Mouse (Mus musculus): ENCODE data around the gene Syt7. TPM values are rescaled to one million over a fixed set of nuclear protein-coding genes. Genes with fewer than 3 reads are reported as not detected.

Gene Syt7
- total and polyA plus RNA-seq, 3 experiments = not detected

DNA sequence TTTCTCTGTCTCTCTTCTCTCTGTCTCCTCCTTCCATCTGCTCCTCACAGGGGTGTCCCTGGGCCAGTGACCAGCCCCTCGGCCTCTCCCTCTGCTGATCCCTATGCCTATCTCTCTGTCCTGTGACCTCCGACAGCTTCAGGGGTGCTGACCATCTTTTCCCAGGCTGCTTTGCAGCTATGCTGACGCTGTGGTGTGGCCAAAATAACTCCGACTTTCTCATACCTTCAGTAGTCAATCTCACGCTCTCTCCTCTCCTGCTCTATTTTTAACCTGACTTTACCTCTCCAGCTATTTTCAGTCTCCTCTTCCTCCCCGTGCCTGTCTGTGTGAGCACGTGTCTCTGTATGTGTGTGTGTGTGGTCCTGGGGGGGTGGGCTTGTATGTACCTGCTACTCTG is 44.3 kb downstream of the Syt7 start:
- TF ChIP-seq POLR2AphosphoS2 (IDR thresholded peaks at IDR 0.05; ENCODE audit: low read depth, low read length) = no peak
- no peak for TF ChIP-seq MAX (IDR thresholded peaks at IDR 0.05; ENCODE audit: low read length)
- no peak for TF ChIP-seq RAD21 (IDR thresholded peaks at IDR 0.05; ENCODE audit: low read depth, low read length)
- TF ChIP-seq BHLHE40 (IDR thresholded peaks at IDR 0.05; ENCODE audit: low read depth, low read length) = peak; percentile 27; the same call in 1 of the 2 replicates
- TF ChIP-seq KAT2A (IDR thresholded peaks at IDR 0.05; ENCODE audit: insufficient replicate concordance, low read length) = no peak
- Histone ChIP-seq H3K27me3 (replicated peaks) (peaks cover 87% of the 10 kb centered on the region), H3K79me2 (replicated peaks; ENCODE audit: control insufficient read depth, extremely low read depth, insufficient read depth, poor library complexity, severe bottlenecking) (no peaks in the 10 kb centered on the region), H3K4me1 (ENCODE audit: control insufficient read depth in 1 of 2, insufficient read depth in 2 of 2) (peaks cover 27 to 46% of the 10 kb centered on the region in 2 experiments), H3K9me3 (replicated peaks; ENCODE audit: low read length) (no peaks in the 10 kb centered on the region), H3K4me2 (ENCODE audit: insufficient read depth, low read depth, poor library complexity, severe bottlenecking) (no peak overlapping the region), H3K27ac (ENCODE audit: insufficient read depth, low read depth) (no peak overlapping the region), H3K36me3 (replicated peaks in 1 of 2; ENCODE audit: control insufficient read depth in 1 of 2, insufficient read depth in 1 of 2, low read length in 1 of 2) (no peaks in the 10 kb centered on the region), H3K4me3 (replicated peaks in 1 of 3; ENCODE audit: low read depth in 2 of 3, low read length in 2 of 3, poor library complexity in 1 of 3) (no peak overlapping the region), H3K9ac (ENCODE audit: insufficient read depth, low read depth) (no peak overlapping the region)
- in situ Hi-C loops (cut with MboI; ENCODE audit: low pct_ligation_motif_present, low pct_unique_long_range_greater_than_20kb, low sequenced_read_pairs) = loop anchor here (5.0 kb wide), 2 partner anchors 91 to 171 kb away; no protein-coding TSS in a partner anchor
- dilution Hi-C loops (cut with MboI; ENCODE audit: extremely low pct_ligation_motif_present, extremely low pct_unique_long_range_greater_than_20kb, low sequenced_read_pairs) = no loop called here
- no peak for DNase-seq (ENCODE audit: extremely low read depth)

DNA sequence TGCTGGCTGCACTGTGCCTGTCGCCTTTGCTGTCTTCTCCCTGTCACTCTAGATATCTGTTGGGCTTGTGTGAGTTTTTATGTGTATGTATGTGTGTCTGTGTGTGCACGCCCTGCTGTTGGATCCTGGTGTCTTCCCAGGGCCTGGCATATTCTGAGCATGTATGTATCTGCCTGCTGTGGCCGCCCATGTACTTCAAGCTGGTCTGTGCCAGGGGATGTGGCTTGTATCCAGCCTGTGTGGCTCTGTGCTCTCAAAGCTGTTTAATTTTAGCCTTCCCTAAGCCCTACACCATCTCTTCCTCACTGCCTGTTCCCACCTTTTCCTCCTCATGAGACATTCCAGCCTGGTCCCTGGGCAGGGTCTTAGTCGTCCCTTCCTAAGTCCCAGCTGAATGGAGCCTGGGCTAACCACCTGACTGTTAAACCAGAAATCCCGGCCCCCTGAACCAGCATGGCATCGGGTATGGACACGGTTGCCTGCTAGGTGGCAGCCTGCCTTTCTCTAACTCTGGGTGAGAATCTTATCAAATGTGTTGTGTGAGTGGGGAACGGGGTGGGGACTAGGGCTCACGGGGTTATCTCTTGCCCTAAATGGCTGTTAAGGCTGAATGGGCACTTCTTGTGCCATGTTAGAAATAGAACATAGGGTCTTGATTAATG is 45.1 kb downstream of the Syt7 start:
- no peak overlapping the region for H3K27ac ChIP-seq (ENCODE audit: insufficient read depth, low read depth)
- H3K4me1 ChIP-seq (ENCODE audit: control insufficient read depth in 1 of 2, insufficient read depth in 2 of 2) = peaks cover 27 to 51% of the 10 kb centered on the region in 2 experiments
- H3K27me3 ChIP-seq (replicated peaks) = peaks cover 87% of the 10 kb centered on the region
- DNase-seq (ENCODE audit: extremely low read depth) = no peak
- in situ Hi-C loops (cut with MboI; ENCODE audit: low pct_ligation_motif_present, low pct_unique_long_range_greater_than_20kb, low sequenced_read_pairs) = loop anchor here (5.0 kb wide), 2 partner anchors 92 to 172 kb away; no protein-coding TSS in a partner anchor
- no peak for TF ChIP-seq HCFC1 (IDR thresholded peaks at IDR 0.05; ENCODE audit: low read depth, low read length)
- TF ChIP-seq POLR2AphosphoS2 (IDR thresholded peaks at IDR 0.05; ENCODE audit: low read depth, low read length) = no peak
- no peak for TF ChIP-seq POLR2A (IDR thresholded peaks at IDR 0.05; ENCODE audit: low read depth, low read length)
- no peak for TF ChIP-seq USF2 (conservative IDR thresholded peaks at IDR 0.05; ENCODE audit: low read depth, low read length)
- TF ChIP-seq E2F4 (IDR thresholded peaks at IDR 0.05; ENCODE audit: insufficient replicate concordance, low read depth, low read length) = no peak
- no peak for TF ChIP-seq JUN (IDR thresholded peaks at IDR 0.05; ENCODE audit: insufficient read depth, low read depth, low read length)
- no peak for TF ChIP-seq MXI1 (IDR thresholded peaks at IDR 0.05; ENCODE audit: low read depth, low read length)
- no peak for TF ChIP-seq PAX5 (IDR thresholded peaks at IDR 0.05; ENCODE audit: low read length)
- no peak for TF ChIP-seq MAX (IDR thresholded peaks at IDR 0.05; ENCODE audit: low read length)
- no peak for TF ChIP-seq CTCF (conservative IDR thresholded peaks at IDR 0.05 in 1 of 2, IDR thresholded peaks at IDR 0.05 in 1 of 2; ENCODE audit: low read depth in 2 of 2, low read length in 2 of 2)
- TF ChIP-seq ETS1 (conservative IDR thresholded peaks at IDR 0.05; ENCODE audit: low read depth, low read length) = no peak
- TF ChIP-seq RCOR1 (conservative IDR thresholded peaks at IDR 0.05; ENCODE audit: low read depth, low read length) = no peak
- TF ChIP-seq MYC (IDR thresholded peaks at IDR 0.05; ENCODE audit: low read depth, low read length) = no peak
- no peak for TF ChIP-seq TCF12 (IDR thresholded peaks at IDR 0.05; ENCODE audit: low read depth, low read length)
- no peak for TF ChIP-seq CHD2 (IDR thresholded peaks at IDR 0.05; ENCODE audit: low read length)
- no peak for TF ChIP-seq MAFK (IDR thresholded peaks at IDR 0.05; ENCODE audit: insufficient replicate concordance, low read length)
- TF ChIP-seq SIN3A (IDR thresholded peaks at IDR 0.05; ENCODE audit: low read length) = no peak
- dilution Hi-C loops (cut with MboI; ENCODE audit: extremely low pct_ligation_motif_present, extremely low pct_unique_long_range_greater_than_20kb, low sequenced_read_pairs) = no loop called here
- no peak overlapping the region for H3K9ac ChIP-seq (ENCODE audit: insufficient read depth, low read depth)
- no peak overlapping the region for H3K4me3 ChIP-seq (replicated peaks in 1 of 3; ENCODE audit: low read depth in 2 of 3, low read length in 2 of 3, poor library complexity in 1 of 3)
- H3K4me2 ChIP-seq (ENCODE audit: insufficient read depth, low read depth, poor library complexity, severe bottlenecking) = no peak overlapping the region
- H3K79me2 ChIP-seq (replicated peaks; ENCODE audit: control insufficient read depth, extremely low read depth, insufficient read depth, poor library complexity, severe bottlenecking) = no peaks in the 10 kb centered on the region
- no peaks in the 10 kb centered on the region for H3K36me3 ChIP-seq (replicated peaks in 1 of 2; ENCODE audit: control insufficient read depth in 1 of 2, insufficient read depth in 1 of 2, low read length in 1 of 2)
- no peaks in the 10 kb centered on the region for H3K9me3 ChIP-seq (replicated peaks; ENCODE audit: low read length)

Data from CH12.LX (cell line).